Mouse (Mus musculus) MEL (cell line): Measurements from ENCODE around the gene Pigk. TPM values are rescaled to one million over a fixed set of nuclear protein-coding genes. Genes with fewer than 3 reads are reported as not detected.

Source experiments
- DNase-seq: peaks from one replicate; pipeline ENCODE4 v3.0.0; 2011; ENCODE audit warnings: low read depth, low spot score
- H3K27ac ChIP-seq: 2 replicates; pipeline ENCODE4 v1.5.1; 2012; ENCODE audit warnings: low read depth, mild to moderate bottlenecking, control low read depth, low read length, moderate library complexity; ENCODE audit not compliant: control insufficient read depth
- H3K27me3 ChIP-seq, 2 experiments: fragments of 150-350 bp in 1 of 2; sonication (generic) in 1 of 2; 2 replicates each; pipeline ENCODE4 v1.6.1; 2012; ENCODE audit warnings: low read length in 2 of 2, mild to moderate bottlenecking in 2 of 2, improper control_type of control experiment in 1 of 2, moderate library complexity in 1 of 2; ENCODE audit not compliant: insufficient read depth in 2 of 2, control insufficient read depth in 1 of 2
- H3K36me3 ChIP-seq, 2 experiments: 2 replicates each; pipeline ENCODE4 v1.6.1; 2012 to 2014; ENCODE audit warnings: low read length in 2 of 2, improper control_type of control experiment in 1 of 2, inconsistent platforms in 1 of 2, mild to moderate bottlenecking in 1 of 2; ENCODE audit not compliant: insufficient read depth in 2 of 2, control insufficient read depth in 1 of 2
- H3K4me1 ChIP-seq, 2 experiments: fragments of 150-350 bp in 1 of 2; sonication (generic) in 1 of 2; 2 replicates each; pipeline ENCODE4 v1.6.1; 2012; ENCODE audit warnings: low read length in 2 of 2, improper control_type of control experiment in 1 of 2, mild to moderate bottlenecking in 1 of 2; ENCODE audit not compliant: insufficient read depth in 2 of 2, control insufficient read depth in 1 of 2
- H3K4me3 ChIP-seq, 2 experiments: fragments of 150-350 bp in 1 of 2; sonication (generic) in 1 of 2; 2 replicates each; pipeline ENCODE4 v1.5.1; 2012; ENCODE audit warnings: low read depth in 2 of 2, low read length in 2 of 2, mild to moderate bottlenecking in 2 of 2, moderate library complexity in 2 of 2, control low read depth in 1 of 2, improper control_type of control experiment in 1 of 2; ENCODE audit not compliant: control insufficient read depth in 1 of 2, insufficient read depth in 1 of 2
- H3K79me2 ChIP-seq: 2 replicates; pipeline ENCODE4 v1.6.1; 2012; ENCODE audit warnings: mild to moderate bottlenecking, low read length, moderate library complexity; ENCODE audit not compliant: control insufficient read depth, poor library complexity, insufficient read depth
- H3K9ac ChIP-seq: 2 replicates; pipeline ENCODE4 v1.6.1; 2012; ENCODE audit warnings: low read depth, mild to moderate bottlenecking, control low read depth, low read length, moderate library complexity; ENCODE audit not compliant: control insufficient read depth, poor library complexity, severe bottlenecking
- H3K9me3 ChIP-seq: fragments of 150-350 bp; sonication (generic); replicated peaks from 2 replicates; pipeline ENCODE4 v1.6.1; 2012; ENCODE audit warnings: mild to moderate bottlenecking, low read length, improper control_type of control experiment, moderate library complexity; ENCODE audit not compliant: insufficient read depth
- CHD1 ChIP-seq: IDR thresholded peaks from 2 replicates; pipeline ENCODE4 v1.6.1; 2012; ENCODE audit warnings: low read depth, mild to moderate bottlenecking, inconsistent platforms, low read length, improper control_type of control experiment
- CTCF ChIP-seq, 3 experiments: IDR thresholded peaks in 2 of 3; conservative IDR thresholded peaks in 1 of 3; 2 replicates each; pipeline ENCODE4 v1.5.1; 2011 to 2012; ENCODE audit warnings: low read length in 3 of 3, low read depth in 2 of 3, mild to moderate bottlenecking in 2 of 3, improper control_type of control experiment in 1 of 3, inconsistent platforms in 1 of 3, mixed read lengths in 1 of 3, moderate library complexity in 1 of 3; ENCODE audit not compliant: control insufficient read depth in 1 of 3, insufficient read depth in 1 of 3, poor library complexity in 1 of 3, severe bottlenecking in 1 of 3
- GABPA ChIP-seq: IDR thresholded peaks from 2 replicates; pipeline ENCODE4 v1.6.1; 2012; ENCODE audit warnings: low read depth, mild to moderate bottlenecking, inconsistent platforms, low read length, improper control_type of control experiment, moderate library complexity
- GATA1 ChIP-seq: IDR thresholded peaks from 2 replicates; pipeline ENCODE4 v1.6.1; 2011; ENCODE audit warnings: low read depth, low read length, improper control_type of control experiment
- KAT2A ChIP-seq: conservative IDR thresholded peaks from 2 replicates; pipeline ENCODE4 v1.6.1; 2012; ENCODE audit warnings: low read depth, low read length, improper control_type of control experiment, inconsistent platforms
- MYC ChIP-seq: IDR thresholded peaks from 2 replicates; pipeline ENCODE4 v1.6.1; 2011; ENCODE audit warnings: low read depth, mild to moderate bottlenecking, low read length, improper control_type of control experiment, moderate library complexity
- NRF1 ChIP-seq: IDR thresholded peaks from 2 replicates; pipeline ENCODE4 v1.6.1; 2014; ENCODE audit warnings: low read depth, mild to moderate bottlenecking, inconsistent platforms, low read length, improper control_type of control experiment, moderate library complexity; ENCODE audit not compliant: poor library complexity, insufficient read depth, severe bottlenecking
- POLR2A ChIP-seq, 2 experiments: IDR thresholded peaks; 2 replicates each; pipeline ENCODE4 v1.6.1; 2011 to 2012; ENCODE audit warnings: low read length in 2 of 2, mild to moderate bottlenecking in 2 of 2, control low read depth in 1 of 2, improper control_type of control experiment in 1 of 2, low read depth in 1 of 2, moderate library complexity in 1 of 2; ENCODE audit not compliant: control insufficient read depth in 1 of 2, insufficient read depth in 1 of 2, poor library complexity in 1 of 2
- POLR2AphosphoS5 ChIP-seq: IDR thresholded peaks from 2 replicates; pipeline ENCODE4 v1.6.1; 2012; ENCODE audit warnings: low read depth, borderline replicate concordance, mild to moderate bottlenecking, inconsistent platforms, low read length, moderate library complexity, mixed read lengths
- RAD21 ChIP-seq: IDR thresholded peaks from 2 replicates; pipeline ENCODE4 v1.6.1; 2011; ENCODE audit warnings: mild to moderate bottlenecking, low read depth, low read length, improper control_type of control experiment
- SIN3A ChIP-seq: IDR thresholded peaks from 2 replicates; pipeline ENCODE4 v1.6.1; 2012; ENCODE audit warnings: low read length, improper control_type of control experiment, inconsistent platforms
- SMC3 ChIP-seq: IDR thresholded peaks from 2 replicates; pipeline ENCODE4 v1.6.1; 2011; ENCODE audit warnings: low read depth, low read length, improper control_type of control experiment
- TAL1 ChIP-seq: IDR thresholded peaks from 2 replicates; pipeline ENCODE4 v1.6.1; 2012; ENCODE audit warnings: mild to moderate bottlenecking, inconsistent platforms, low read length, moderate library complexity, mixed read lengths
- TBP ChIP-seq: IDR thresholded peaks from 2 replicates; pipeline ENCODE4 v1.8.0; 2011; ENCODE audit warnings: low read depth, low read length, improper control_type of control experiment
- ZC3H11A ChIP-seq: IDR thresholded peaks from 2 replicates; pipeline ENCODE4 v1.6.1; 2012; ENCODE audit warnings: low read depth, mild to moderate bottlenecking, inconsistent platforms, low read length, improper control_type of control experiment
- ZMIZ1 ChIP-seq: IDR thresholded peaks from 2 replicates; pipeline ENCODE4 v1.6.1; 2012; ENCODE audit warnings: low read depth, mild to moderate bottlenecking, inconsistent platforms, low read length, improper control_type of control experiment, moderate library complexity
- polyA plus RNA-seq, 2 experiments: library from polyadenylated mRNA; stranded (reverse) in 1 of 2; unstranded in 1 of 2; fragments of >175 nt in 1 of 2; fragments of >200 nt in 1 of 2; gene quantifications; 2 replicates each; pipeline versions ENCODE4 v1.2.1 to v1.2.4; 2012; ENCODE audit warnings: low replicate concordance in 2 of 2, low read depth in 1 of 2; ENCODE audit not compliant: insufficient read length in 2 of 2, insufficient read depth in 1 of 2, missing spikeins in 1 of 2
- total RNA-seq: library from RNA; depleted of rRNA; stranded (reverse); fragments of 300-350 nt; gene quantifications from 2 replicates; pipeline ENCODE4 v1.2.3, GENCODE M21; 2012

Pigk gene
- total and polyA plus RNA-seq, 3 experiments = 14.6 to 17.8 TPM; not detected in 1

DNA sequence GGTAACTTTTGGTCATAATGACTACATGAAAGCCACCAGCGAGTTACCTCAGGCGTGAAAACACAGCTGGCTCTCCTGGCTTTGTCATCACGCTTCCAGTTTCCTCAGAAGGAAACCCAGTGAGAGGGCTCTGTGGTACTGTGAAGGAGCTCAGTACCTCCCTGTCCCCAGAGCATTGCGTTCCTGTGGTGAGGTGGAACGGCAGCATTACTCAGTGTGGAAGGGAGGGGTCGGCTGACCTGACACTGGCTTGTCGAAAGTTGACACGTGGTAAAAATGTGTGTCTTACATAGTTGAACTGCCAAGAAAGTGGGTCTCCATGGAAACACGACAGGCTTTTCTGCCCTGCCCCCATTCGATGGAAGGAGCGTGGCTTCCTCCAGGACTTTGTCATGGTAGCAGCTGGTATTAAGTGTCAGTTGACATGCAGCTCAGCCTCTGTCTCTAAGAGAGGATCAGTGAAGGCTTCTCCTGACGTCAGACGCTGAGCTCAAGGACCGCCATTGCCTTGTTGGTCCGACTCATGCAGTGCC, 44.7 kb downstream of the Pigk start:
- peaks cover 0 to 7% of the 10 kb centered on the region in 2 experiments; a peak in 2 of 4 replicates for H3K4me1 ChIP-seq
- H3K9me3 ChIP-seq = no peaks in the 10 kb centered on the region
- H3K27me3 ChIP-seq = no peaks in the 10 kb centered on the region
- DNase-seq = no peak
- no peaks in the 10 kb centered on the region for H3K79me2 ChIP-seq
- no peak overlapping the region for H3K27ac ChIP-seq
- H3K9ac ChIP-seq = no peak overlapping the region
- no peak for TF ChIP-seq NRF1
- no peak for TF ChIP-seq POLR2AphosphoS5
- no peak for TF ChIP-seq GATA1
- no peak for TF ChIP-seq GABPA
- no peak for TF ChIP-seq POLR2A (IDR thresholded peaks at IDR 0.05; ENCODE audit: control insufficient read depth in 1 of 2, insufficient read depth in 1 of 2, low read depth in 1 of 2, low read length in 2 of 2, poor library complexity in 1 of 2)
- no peak for TF ChIP-seq TAL1
- no peak overlapping the region for H3K4me3 ChIP-seq
- H3K36me3 ChIP-seq = no peaks in the 10 kb centered on the region; a peak in 1 of 4 replicates

DNA sequence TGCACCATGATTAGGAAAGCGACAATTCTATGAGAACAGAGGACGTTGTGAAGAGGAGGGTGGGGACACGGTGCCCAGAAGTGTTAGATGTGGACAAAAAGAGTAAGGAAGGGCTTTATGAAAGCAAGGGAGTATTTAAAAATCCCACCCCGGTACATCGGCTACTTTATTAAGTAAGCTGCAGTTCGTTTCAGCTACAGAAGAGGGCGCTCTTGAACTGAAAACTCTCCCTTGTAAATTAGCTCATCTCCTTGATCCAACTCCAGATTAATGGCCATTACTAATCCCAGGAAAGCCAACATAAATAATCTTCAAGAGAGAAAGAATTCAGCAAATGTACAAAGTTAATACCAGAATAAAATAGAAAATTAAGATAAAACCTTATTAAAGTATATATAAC, 47.2 kb downstream of the Pigk start:
- no peak overlapping the region for H3K9ac ChIP-seq
- H3K9me3 ChIP-seq = no peaks in the 10 kb centered on the region
- no peaks in the 10 kb centered on the region for H3K27me3 ChIP-seq
- peaks cover 0 to 7% of the 10 kb centered on the region in 2 experiments; a peak in 2 of 4 replicates for H3K4me1 ChIP-seq
- H3K27ac ChIP-seq = no peak overlapping the region
- TF ChIP-seq TBP (no peak), KAT2A (no peak), ZC3H11A (peak; percentile 34; the same call in 1 of the 2 replicates), CHD1 (no peak), RAD21 (peak; percentile 62), CTCF (IDR thresholded peaks at IDR 0.05 in 2 of 3, conservative IDR thresholded peaks at IDR 0.05 in 1 of 3; ENCODE audit: control insufficient read depth in 1 of 3, insufficient read depth in 1 of 3, low read depth in 2 of 3, low read length in 3 of 3, poor library complexity in 1 of 3, severe bottlenecking in 1 of 3) (peak; percentile 30 to 70 (median 64); a peak in 5 of 6 replicates), MYC (no peak), SMC3 (peak; percentile 59), ZMIZ1 (no peak)
- H3K79me2 ChIP-seq = no peaks in the 10 kb centered on the region
- no peak overlapping the region for H3K4me3 ChIP-seq
- peak; percentile 67 for DNase-seq
- H3K36me3 ChIP-seq = peaks cover 0 to 3% of the 10 kb centered on the region in 2 experiments; a peak in 1 of 4 replicates

DNA sequence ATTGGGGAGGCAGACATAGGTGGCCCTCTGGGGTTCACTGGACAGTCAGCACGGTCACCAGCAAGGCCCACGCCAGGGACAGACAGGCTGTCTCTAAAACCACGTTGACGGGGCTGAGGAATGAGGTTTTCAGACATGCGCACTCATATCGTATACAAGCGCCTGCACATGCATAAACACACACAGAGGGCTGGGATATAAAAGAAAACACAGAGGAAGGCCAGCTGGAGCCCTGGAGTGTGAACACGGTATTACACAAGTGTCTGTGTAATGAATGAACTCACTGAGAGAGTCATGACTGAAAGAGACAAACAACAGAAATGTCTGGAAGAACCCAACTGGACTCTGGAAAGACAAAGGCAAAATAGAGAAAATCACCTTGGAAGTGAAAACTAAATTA, 47.8 kb downstream of the Pigk start:
- peaks cover 0 to 3% of the 10 kb centered on the region in 2 experiments; a peak in 2 of 4 replicates for H3K36me3 ChIP-seq
- no peak for DNase-seq
- no peaks in the 10 kb centered on the region for H3K27me3 ChIP-seq
- TF ChIP-seq GATA1 = no peak
- no peak for TF ChIP-seq POLR2AphosphoS5
- TF ChIP-seq SIN3A = no peak
- TF ChIP-seq ZMIZ1 = no peak
- no peak overlapping the region for H3K9ac ChIP-seq
- H3K27ac ChIP-seq = no peak overlapping the region
- H3K4me1 ChIP-seq = peaks cover 0 to 7% of the 10 kb centered on the region in 2 experiments; a peak in 2 of 4 replicates
- no peaks in the 10 kb centered on the region for H3K9me3 ChIP-seq
- H3K4me3 ChIP-seq = no peak overlapping the region
- H3K79me2 ChIP-seq = no peaks in the 10 kb centered on the region
